Mouse (Mus musculus) gastrocnemius, postnatal 14 days (tissue): ENCODE data around the gene Ifngr2. TPM values are rescaled to one million over a fixed set of nuclear protein-coding genes. Genes with fewer than 3 reads are reported as not detected.

Source experiments
- DNase-seq: peaks from one replicate; pipeline ENCODE4 v3.0.0; 2021; ENCODE audit warnings: mixed read lengths
- intact Hi-C: fragments of 180-260 bp; cut with DNase I; formaldehyde crosslinking; loops from one replicate; pipeline ENCODE4 v1.15.1; 2025; ENCODE audit warnings: low total_unique reads
- total RNA-seq, 2 experiments: library from RNA; stranded (reverse); gene quantifications; 2 replicates each; pipeline ENCODE4 v1.2.3; 2021

Ifngr2 gene
- total RNA-seq, 2 experiments from 2014 or later: 51.4 to 54.4 TPM

GRCm38 (mm10) chr16:91557214-91557613, 10.3 kb downstream of the Ifngr2 start:
- intact Hi-C loops: no loop called here

GRCm38 (mm10) chr16:91557693-91558092, 10.8 kb downstream of the Ifngr2 start:
- DNase-seq: peak; percentile 60
- intact Hi-C loops: no loop called here

More at GRCm38 (mm10) chr16:91557214-91557613, 10.3 kb downstream of the Ifngr2 start:
- no peak for DNase-seq

- intact Hi-C loops: loop anchor here (5.0 kb wide), 1 partner anchor 49 kb away; no protein-coding TSS in a partner anchor
- DNase-seq: no peak
Observed at GRCm38 (mm10) chr16:91561099-91561498, 14.2 kb downstream of the Ifngr2 start.

GRCm38 (mm10) chr16:91561541-91562457, 14.9 kb downstream of the Ifngr2 start:
- intact Hi-C loops: loop anchor here (5.0 kb wide), 1 partner anchor 49 kb away; no protein-coding TSS in a partner anchor

GRCm38 (mm10) chr16:91564580-91565291, 17.9 kb downstream of the Ifngr2 start:
- intact Hi-C loops: loop anchor here (5.0 kb wide), 1 partner anchor 52 kb away; no protein-coding TSS in a partner anchor
- no peak for DNase-seq

More at GRCm38 (mm10) chr16:91561541-91562457, 14.9 kb downstream of the Ifngr2 start:
- DNase-seq: no peak

- intact Hi-C loops: no loop called here
- DNase-seq: no peak
Observed at GRCm38 (mm10) chr16:91565292-91565951, 18.6 kb downstream of the Ifngr2 start.

GRCm38 (mm10) chr16:91566002-91566401, 19.1 kb downstream of the Ifngr2 start:
- intact Hi-C loops: no loop called here
- DNase-seq: no peak

GRCm38 (mm10) chr16:91568960-91569359, 22.1 kb downstream of the Ifngr2 start:
- DNase-seq: no peak
- intact Hi-C loops: no loop called here

GRCm38 (mm10) chr16:91571105-91571504, 24.2 kb downstream of the Ifngr2 start:
- intact Hi-C loops: no loop called here

GRCm38 (mm10) chr16:91575151-91575550, 28.3 kb downstream of the Ifngr2 start:
- no peak for DNase-seq
- intact Hi-C loops: no loop called here

More at GRCm38 (mm10) chr16:91571105-91571504, 24.2 kb downstream of the Ifngr2 start:
- DNase-seq: no peak

GRCm38 (mm10) chr16:91578980-91579720, 32.3 kb downstream of the Ifngr2 start:
- DNase-seq: no peak
- intact Hi-C loops: no loop called here

- DNase-seq: no peak
- intact Hi-C loops: no loop called here
Observed at GRCm38 (mm10) chr16:91582307-91582706, 35.4 kb downstream of the Ifngr2 start.

- intact Hi-C loops: no loop called here
- DNase-seq: no peak
Observed at GRCm38 (mm10) chr16:91585617-91586016, 38.7 kb downstream of the Ifngr2 start.

- intact Hi-C loops: no loop called here
- DNase-seq: no peak
Observed at GRCm38 (mm10) chr16:91586244-91586643, 39.4 kb downstream of the Ifngr2 start.

GRCm38 (mm10) chr16:91587730-91588453, 41.0 kb downstream of the Ifngr2 start:
- intact Hi-C loops: no loop called here

GRCm38 (mm10) chr16:91588703-91589102, 41.8 kb downstream of the Ifngr2 start:
- DNase-seq: no peak
- intact Hi-C loops: no loop called here

More at GRCm38 (mm10) chr16:91587730-91588453, 41.0 kb downstream of the Ifngr2 start:
- DNase-seq: no peak

- DNase-seq: no peak
- intact Hi-C loops: no loop called here
Observed at GRCm38 (mm10) chr16:91592162-91592561, 45.3 kb downstream of the Ifngr2 start.

- DNase-seq: no peak
- intact Hi-C loops: no loop called here
Observed at GRCm38 (mm10) chr16:91593262-91593661, 46.4 kb downstream of the Ifngr2 start.
